Mouse (Mus musculus): ENCODE measurements around the gene H2-D1. TPM values are rescaled to one million over a fixed set of nuclear protein-coding genes. Genes with fewer than 3 reads are reported as not detected.
"Not testable (repeated sequence)": the region's sequence is repeated elsewhere in the genome, so short reads cannot be mapped to it uniquely, and the experiment has no call there.

Gene H2-D1
- total RNA-seq (2015; ENCODE audit: low replicate concordance) (117 and 224 TPM in 2 replicates), total RNA-seq (2017; ENCODE audit: low replicate concordance) (217 and 402 TPM in 2 replicates)

DNA sequence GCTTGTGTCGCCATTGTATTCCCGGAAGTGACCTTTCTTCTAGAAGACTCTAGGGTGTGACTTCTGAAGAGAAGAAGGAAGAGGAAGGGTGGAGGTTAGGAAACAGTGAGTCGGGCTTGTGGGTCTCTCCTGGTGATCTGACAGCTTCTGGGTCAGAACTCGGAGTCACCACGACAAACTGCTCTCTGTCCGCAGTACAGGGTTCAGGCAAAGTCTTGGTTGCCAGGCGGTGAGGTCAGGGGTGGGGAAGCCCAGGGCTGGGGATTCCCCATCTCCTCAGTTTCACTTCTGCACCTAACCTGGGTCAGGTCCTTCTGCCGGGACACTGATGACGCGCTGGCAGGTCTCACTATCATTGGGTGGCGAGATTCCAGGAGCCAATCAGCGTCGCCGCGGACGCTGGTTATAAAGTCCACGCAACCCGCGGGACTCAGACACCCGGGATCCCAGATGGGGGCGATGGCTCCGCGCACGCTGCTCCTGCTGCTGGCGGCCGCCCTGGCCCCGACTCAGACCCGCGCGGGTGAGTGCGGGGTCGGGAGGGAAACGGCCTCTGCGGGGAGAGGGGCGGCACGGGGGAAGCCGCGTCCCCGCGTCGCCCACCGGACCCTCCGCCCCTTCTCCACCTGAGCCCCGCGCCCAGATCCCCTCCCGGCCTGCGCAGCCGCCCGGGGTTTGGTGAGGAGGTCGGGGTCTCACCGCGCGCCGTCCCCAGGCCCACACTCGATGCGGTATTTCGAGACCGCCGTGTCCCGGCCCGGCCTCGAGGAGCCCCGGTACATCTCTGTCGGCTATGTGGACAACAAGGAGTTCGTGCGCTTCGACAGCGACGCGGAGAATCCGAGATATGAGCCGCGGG lies at the start of gene H2-D1:
H2-D1 (plus strand) TSS at position 67 of the 859 bp plus-strand sequence.
- ATAC-seq (replicated peaks; ENCODE audit: low FRiP score, poor library complexity, severe bottlenecking) = peak; percentile 93

DNA sequence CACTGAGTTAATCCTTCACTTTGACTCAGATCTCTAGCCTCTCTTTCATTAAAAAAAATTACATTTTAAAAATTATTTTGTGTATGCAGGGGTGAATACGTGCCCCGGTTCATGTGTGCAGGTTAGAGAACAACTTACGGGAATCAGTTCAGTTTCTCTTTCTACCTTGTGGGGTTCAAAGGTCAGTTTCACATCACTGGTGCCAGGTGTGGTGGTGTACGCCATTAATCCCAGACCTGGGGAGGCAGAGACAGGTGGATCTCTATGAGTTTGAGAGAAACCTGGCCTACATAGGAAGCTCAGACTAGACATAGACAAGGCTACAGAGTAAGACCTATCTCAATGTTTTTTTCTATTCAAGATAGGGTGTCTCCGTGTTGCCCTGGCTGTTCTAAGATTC lies 49.5 kb upstream of the H2-D1 start:
- no peak for ATAC-seq (replicated peaks; ENCODE audit: low FRiP score, poor library complexity, severe bottlenecking)

DNA sequence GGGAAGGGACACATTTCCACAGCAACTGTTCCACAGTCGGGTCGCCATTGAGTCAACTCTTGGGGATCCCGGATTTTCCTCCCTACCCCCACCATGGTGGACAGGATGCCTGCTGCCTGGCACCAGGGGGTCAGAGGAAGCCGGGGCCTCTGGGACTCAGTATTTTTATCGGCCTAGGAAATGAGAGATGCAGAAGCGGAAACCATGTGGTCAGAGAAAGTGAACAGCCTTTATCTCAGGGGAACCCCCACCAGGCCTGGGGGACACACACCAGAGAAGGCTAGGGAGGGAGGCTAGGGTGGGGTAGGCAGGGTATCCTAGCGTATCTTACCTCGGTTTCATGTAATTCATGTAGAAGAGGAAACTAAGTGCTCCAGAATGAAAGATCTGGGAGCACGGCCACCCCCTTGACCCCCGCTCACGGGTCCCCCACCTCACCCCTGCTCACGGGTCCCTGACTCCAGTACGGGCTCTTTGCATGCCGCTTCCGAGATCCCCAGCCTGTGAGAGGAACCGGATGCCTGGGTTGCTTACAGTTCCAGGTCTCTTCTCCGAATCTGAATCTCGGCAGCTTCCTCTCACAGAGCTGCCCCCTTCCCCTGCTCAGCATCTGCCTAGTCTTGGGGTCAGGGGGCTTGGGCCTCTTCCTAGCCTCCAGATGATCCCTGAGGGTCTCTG lies 43.9 kb upstream of the H2-D1 start:
- ATAC-seq (replicated peaks; ENCODE audit: low FRiP score, poor library complexity, severe bottlenecking) = no peak

DNA sequence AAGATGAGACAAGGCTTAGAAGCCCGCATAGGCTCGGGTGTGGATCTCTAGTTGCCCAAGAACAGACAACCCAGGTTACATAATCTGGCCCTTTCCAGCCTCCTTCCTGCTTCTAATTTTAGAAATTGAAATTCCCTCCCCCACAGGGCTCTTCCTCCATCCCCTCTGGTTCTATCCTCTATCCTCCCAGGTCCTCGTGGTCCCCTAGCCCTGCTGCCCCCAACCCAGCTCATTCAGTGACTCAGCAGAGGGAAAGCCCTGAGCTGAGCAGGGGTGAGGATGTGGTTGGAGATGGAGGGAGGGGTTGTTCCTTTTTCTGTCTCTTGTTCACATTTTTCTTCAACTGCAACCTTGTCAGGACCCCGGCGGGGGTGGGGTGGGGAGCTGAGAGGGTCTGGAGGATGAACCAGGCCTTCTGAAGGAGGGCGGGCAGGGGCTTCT lies 42.9 kb upstream of the H2-D1 start:
- ATAC-seq (replicated peaks; ENCODE audit: low FRiP score, poor library complexity, severe bottlenecking) = no peak

DNA sequence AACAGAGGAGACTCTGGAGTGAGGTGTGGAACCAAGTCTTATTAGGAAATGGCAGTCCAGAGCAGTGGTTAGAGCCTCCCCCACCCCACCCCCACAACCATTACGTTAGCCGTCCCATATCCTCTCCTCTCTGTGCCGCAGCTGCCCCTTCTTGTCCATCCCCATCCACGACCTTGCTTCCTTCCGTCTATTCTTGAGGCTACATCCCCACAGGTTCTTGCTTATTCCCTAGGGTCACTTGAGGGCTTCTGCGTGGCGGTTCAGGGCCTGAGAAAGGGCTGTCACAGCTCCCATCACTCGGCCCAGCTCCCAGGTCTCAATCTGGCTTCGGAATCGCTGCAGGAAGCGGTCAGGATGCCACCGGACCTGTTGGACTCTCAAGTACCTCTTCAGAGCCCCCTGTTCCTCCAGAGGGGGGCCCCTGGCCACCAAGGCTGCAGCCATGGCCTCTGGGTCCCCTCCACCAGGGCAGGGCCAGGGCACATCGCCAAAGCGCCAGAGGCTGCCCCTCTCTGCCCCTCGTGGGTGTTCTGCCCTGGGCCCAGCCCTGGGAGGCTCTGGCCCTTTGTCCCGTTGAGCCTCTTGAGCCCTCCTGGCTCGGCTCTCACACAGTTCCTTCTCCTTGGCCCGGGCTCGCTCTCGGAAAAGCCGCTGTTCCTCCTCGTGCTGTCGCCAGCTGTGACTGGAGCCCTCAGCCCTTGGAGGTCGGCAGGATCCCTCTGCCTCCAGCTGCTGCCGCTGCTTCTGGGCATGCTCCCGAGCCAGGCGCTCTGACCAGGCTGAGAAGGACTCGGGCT lies 42.2 kb upstream of the H2-D1 start, which contains the start of gene Gm16181:
Gm16181 (plus strand) TSS at position 679 of the 797 bp plus-strand sequence.
- no peak for ATAC-seq (replicated peaks; ENCODE audit: low FRiP score, poor library complexity, severe bottlenecking)

DNA sequence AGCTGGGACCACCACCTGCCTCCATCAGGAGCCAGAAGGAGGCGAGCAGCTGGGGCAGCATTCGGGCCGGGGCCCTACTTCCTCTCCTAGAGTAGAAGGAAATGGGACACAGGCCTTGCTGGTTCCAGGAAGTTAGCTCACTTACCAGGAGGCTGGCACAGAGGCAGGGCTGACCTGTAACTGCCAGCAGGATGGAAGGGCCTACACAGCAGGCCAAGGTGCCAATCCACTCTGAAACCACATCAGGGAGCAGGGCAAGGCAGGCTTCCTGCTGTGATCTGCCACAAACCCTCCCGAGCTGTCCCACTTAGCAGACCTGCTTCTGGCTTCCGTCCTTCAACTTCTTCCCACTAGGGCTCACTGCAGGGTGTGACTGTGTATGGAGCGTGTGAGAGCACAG lies 40.2 kb upstream of the H2-D1 start:
- ATAC-seq (replicated peaks; ENCODE audit: low FRiP score, poor library complexity, severe bottlenecking) = no peak

DNA sequence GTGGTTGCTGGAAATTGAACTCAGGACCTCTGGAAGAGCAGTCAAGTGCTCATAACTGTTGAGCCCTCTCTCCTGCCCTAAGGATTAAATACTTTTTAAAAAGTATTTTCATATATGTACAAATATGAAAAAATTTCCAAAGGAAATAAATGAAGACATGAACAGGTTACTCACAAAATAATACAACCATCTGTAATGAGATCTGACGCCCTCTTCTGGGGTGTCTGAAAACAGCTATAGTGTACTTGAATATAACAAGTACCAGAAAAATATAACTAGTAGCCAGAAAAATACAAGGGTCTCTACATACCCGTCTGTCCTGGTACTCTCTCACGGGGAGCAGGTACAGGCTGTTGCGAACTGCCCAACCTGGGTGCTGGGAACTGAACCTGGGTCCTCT lies 37.9 kb upstream of the H2-D1 start:
- ATAC-seq (replicated peaks; ENCODE audit: low FRiP score, poor library complexity, severe bottlenecking) = no peak

DNA sequence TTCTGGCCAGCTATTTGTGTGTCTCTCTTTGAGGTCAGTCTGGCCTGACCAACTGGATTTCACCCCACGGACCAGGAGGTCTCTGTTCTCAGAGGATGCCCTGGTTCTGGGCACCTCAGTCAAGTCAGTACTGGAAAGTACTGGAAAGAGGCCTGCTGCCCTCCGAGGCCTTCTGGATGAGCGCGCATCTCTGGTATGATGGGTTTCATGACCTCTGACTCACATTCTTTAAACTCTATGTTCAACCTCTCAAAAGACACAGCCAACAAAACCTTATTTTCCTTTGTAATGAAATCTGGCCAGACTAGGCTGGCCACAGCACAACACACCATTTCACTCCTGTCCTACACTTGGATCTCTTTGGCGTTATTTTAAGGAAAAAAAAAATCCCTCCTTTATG lies 37.1 kb upstream of the H2-D1 start:
- no peak for ATAC-seq (replicated peaks; ENCODE audit: low FRiP score, poor library complexity, severe bottlenecking)

DNA sequence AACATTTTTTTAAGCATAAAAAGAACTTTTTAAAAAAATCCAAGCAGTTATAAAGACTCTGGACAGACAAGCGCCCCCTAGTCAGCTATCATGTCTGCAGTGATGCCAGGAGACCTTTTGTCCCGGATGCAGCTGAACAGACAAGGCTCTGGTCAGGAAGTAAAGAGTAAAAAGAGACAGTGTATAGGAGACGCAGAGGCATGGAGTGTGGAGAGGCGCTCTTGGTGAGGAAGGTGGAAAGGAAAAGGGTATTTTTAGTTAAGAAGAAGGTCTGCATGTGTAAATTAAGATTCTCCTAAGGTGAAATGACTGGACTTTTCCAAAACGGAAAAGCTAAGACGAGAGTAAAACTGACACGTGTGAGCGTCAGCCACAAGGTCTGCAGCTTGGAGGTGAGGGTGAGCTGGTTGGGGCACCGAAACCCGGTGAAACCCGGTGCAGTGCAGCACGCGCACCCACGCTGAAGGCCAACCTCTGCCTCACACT lies 35.9 kb upstream of the H2-D1 start:
- ATAC-seq (replicated peaks; ENCODE audit: low FRiP score, poor library complexity, severe bottlenecking) = no peak

DNA sequence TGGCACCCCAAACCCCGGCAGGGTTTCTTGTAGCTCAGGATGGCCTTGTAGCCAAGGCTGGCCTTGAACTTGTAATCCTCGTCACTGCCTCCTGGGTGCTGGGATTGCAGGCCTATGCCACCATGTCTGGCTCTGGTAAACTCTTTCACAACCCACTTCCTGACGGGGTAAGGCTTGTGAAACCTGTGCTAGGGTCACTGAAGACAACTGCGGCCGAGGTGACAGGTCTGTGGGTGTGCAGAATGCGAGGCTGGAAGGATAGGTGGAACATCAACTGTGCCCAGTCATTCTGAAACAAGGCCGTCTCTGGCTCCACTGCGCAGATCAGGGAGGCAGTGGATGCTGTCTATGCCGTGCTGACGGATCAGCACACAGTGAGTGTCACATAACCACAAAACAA lies 31.5 kb upstream of the H2-D1 start:
- no peak for ATAC-seq (replicated peaks; ENCODE audit: low FRiP score, poor library complexity, severe bottlenecking)

DNA sequence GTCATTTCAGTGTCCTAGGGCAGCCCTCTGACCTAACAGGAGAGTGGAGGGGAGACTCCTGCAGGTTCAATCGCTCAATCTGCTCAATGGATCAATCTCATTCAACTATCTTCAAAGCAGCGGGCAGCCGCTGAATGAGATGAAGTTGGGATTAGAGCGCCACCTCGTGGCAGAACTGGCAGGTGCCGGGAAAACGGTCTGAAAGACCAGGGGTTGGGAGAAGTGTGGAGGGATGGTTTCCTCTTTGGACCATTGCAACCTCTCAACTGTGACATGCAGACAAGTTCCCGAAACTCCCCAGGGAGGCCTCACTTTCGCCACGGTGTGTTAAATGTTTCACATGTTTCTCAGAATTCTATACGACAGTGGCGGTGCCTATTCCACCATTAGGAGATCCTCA lies 30.5 kb upstream of the H2-D1 start:
- peak; percentile 64 for ATAC-seq (replicated peaks; ENCODE audit: low FRiP score, poor library complexity, severe bottlenecking)

DNA sequence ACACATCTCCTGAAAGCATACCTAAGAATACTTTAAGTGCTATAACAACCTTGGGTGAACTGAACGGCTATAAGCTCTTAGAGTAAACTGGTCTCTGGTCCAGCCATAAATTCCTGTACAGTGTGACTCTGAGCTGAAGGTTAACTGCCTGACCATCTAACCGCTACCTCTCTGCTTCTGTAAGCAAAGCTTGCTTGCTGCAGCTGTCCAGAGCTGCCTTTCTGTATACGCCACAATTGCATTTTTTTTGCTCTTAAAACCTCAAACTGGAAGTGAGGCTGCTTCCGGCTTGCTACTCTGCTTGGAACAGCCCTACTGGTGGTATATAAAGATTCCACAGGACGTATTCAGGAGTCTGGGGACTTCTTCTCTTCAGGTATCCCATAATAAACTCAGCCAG lies 29.9 kb upstream of the H2-D1 start:
- no peak for ATAC-seq (replicated peaks; ENCODE audit: low FRiP score, poor library complexity, severe bottlenecking)

DNA sequence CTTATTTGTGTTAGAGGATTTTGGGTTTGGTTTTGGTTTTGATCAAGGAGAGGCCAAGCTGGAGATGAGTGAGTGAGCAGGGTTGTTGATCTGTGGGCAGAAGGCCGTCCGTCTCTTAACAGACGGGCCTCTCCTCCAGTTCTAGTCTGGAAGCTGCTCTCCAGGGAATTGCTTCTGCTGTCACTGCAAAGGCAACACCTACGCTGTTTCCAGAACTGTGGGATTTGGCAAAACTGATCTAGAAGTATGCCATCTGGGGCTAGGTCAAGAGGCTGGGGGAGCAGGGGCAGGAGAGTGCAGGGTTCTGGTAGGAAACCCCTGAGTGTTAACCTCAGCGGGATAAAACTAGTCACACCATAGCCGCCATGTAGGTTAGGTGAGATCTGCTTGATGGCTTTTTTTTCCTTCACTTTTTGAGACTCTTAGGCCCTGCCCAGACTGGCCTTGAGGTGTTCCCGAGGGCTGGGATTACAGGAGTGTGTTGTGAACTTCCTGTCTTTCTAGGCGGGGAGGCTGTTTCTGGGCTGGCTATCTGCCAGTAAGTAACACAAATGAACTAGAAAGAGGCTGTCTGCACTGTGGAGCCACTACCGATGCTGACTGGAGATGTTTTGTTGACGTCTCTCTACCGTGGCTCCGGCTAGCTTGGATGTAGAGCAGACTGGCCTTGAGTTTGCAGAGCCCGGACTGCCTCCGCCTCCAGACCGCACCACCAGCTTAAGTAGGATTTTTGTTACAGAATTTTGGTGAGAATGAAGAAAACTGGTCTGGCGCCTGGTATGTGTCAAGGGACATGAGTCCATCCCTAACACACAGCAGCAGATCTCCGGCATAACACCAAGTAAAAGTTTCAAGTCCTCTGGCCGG lies 29.2 kb upstream of the H2-D1 start, which contains the start of gene Atp6v1g2:
Atp6v1g2 (plus strand) TSS at position 547 of the 867 bp plus-strand sequence.
- ATAC-seq (replicated peaks; ENCODE audit: low FRiP score, poor library complexity, severe bottlenecking) = no peak

DNA sequence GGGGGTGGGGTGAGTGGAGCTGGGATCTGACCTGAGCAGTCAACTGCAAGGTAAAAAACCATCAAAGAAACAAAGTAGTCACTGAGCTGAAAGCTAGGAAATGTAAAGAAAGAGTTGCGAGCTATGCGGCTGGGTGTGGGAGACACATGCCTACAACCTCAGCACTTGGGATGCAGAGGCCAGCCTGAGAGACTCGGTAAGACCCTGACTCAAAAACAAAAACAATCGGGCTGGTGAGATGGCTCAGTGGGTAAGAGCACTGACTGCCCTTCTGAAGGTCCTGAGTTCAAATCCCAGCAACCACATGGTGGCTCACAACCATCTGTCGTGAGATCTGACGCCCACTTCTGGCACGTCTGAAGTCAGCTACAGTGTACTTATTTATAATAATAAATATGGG lies 28.4 kb upstream of the H2-D1 start:
- not testable (repeated sequence) for ATAC-seq (replicated peaks; ENCODE audit: low FRiP score, poor library complexity, severe bottlenecking)

DNA sequence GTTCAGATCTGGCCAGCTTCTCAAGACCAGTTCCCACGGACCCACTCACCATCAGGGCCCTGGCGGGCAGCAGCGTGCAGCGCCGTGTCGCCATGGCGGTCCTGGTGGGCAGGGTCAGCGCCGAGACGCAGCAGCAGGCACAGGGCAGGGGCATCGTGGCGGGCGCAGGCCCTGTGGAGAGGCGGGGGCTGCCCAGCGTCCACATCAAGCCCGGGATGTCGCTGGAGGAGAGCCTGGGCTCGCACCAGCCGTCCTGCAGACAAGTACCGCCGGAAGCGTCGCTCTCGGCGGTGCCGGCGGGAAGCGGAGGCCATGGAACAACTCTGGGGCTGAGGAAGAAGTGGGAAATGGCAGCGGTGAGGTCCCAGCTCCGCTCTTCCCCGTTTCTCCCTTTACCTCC lies 27.6 kb upstream of the H2-D1 start:
- ATAC-seq (replicated peaks; ENCODE audit: low FRiP score, poor library complexity, severe bottlenecking) = no peak

DNA sequence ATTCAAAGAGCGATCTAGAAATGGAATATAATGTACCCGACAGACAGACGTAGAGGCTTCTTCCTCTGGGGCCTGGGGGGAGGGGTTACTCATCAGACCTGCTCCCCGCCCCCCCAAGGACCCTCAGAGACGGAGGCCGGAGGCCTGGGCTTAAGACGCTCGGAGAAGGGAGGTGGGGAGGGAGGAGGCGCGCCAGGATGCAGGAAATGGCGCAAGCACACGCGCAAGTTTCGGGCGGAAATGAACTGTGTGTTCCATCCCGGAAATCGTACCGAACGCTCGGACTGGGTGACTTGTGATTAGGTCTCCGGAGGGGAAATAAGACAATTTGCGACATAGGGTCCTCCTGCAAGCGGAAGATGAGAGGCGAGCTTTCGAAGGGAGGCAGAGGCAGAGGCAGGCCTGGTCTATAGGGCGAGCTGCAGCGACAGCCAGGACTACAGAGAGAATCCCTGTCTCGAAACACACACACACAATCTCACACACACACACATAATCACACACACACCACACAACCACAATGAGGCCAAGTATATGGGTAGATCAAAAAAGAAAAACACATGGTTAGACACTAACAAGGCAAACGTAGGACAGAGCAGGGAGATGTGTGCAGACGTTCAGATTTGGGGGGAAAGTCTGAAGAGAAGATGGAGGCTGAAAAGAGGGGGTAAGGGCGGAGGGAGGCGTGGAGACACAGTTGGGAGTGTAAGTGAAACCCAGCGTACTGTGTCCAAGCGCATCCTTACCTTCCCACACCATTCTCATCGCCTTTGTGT lies 26.7 kb upstream of the H2-D1 start, which contains the start of gene Nfkbil1:
Nfkbil1 (minus strand) TSS at position 179 of the 776 bp plus-strand sequence.
- peak; percentile 66 for ATAC-seq (replicated peaks; ENCODE audit: low FRiP score, poor library complexity, severe bottlenecking)

DNA sequence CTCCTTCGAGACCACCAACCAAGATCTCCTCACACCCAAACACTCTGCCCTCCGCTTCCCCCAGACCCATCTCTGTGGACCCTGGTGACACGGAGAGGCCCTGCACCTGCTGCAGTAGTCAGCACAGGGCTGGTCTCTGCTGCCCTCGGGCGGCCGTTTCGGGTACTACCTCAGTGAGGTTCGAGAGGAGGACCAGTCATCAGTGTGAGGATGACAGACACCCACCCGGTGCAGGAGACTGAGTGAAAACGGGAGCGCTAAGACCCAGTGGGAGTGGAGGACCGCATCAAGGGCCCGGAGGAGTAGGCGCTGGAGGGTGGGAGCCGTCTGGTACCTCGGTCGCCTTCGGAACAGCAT lies 26.2 kb upstream of the H2-D1 start:
- ATAC-seq (replicated peaks; ENCODE audit: low FRiP score, poor library complexity, severe bottlenecking) = peak; percentile 82

DNA sequence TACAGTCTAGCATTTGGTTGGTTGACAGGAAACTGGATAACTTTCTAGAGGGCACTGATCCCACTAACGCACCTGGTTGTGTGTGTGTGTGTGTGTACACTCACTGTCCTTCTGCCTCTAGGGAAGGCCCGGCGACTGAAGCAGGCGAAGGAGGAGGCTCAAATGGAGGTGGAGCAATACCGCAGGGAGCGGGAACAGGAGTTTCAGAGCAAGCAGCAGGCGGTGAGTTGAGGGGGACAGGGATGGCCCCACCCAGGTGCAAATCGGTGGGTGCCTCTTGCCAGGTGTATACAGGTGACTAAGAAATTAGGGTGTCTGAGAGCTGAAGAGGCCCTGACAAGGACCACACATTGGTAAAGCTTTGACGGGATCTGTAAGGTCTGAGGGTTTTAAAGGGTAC lies 25.5 kb upstream of the H2-D1 start:
- ATAC-seq (replicated peaks; ENCODE audit: low FRiP score, poor library complexity, severe bottlenecking) = no peak
